In genomic region chr7:102293234-102293633, GRCm38 (mm10) we compare ENCODE assay signal across 18 mouse cellular contexts. TPM values are rescaled to one million over a fixed set of nuclear protein-coding genes. Genes with fewer than 3 reads are reported as not detected.
DNase-seq lines count a peak whose midpoint lies in the region; ATAC-seq lines count a peak whose summit lies in the region.
"Had no signal": no experiment of that assay in that cellular context is flagged by ENCODE, and none has a peak within 500 bp of the region (broad histone marks: within the 10 kb centered on the region; RNA-seq: fewer than 3 reads in every experiment).

No protein-coding gene starts in this region.

- peaks cover 55% of the 10 kb centered on the region for H3K36me3 ChIP-seq in megakaryocyte, embryonic 14.5 days (replicated peaks; ENCODE audit: low read length)
- no peaks in the 10 kb centered on the region for H3K36me3 ChIP-seq in kidney, embryonic 14.5 days (ENCODE audit: control insufficient read depth, insufficient read depth, low read length)
- H3K36me3 ChIP-seq in forebrain, embryonic 13.5 days (ENCODE audit: poor library complexity, severe bottlenecking), result no peaks in the 10 kb centered on the region
- H3K36me3 ChIP-seq: forebrain, embryonic 10.5 days; hindbrain, embryonic 13.5 days; limb, embryonic 12.5 days; midbrain, embryonic 12.5 days; neural tube, embryonic 12.5 days had no signal

- ATAC-seq in megakaryocyte, adult 5-6 weeks (ENCODE audit: poor library complexity, severe bottlenecking), result no peak
- peak; percentile 75 for ATAC-seq in kidney, embryonic 14.5 days (ENCODE audit: low FRiP score, low TSS enrichment)
- ATAC-seq in forebrain, embryonic 13.5 days, result no peak
- ATAC-seq: lung, postnatal 0 days had no signal

- peak; percentile 45 for DNase-seq in embryo, embryonic 11 days
- DNase-seq in retina, embryonic 14.5 days (ENCODE audit: low spot score), result peak; percentile 31
- no peak for DNase-seq in urinary bladder, postnatal 25 days (ENCODE audit: low spot score)
- DNase-seq in cerebellum, postnatal 25 days, result no peak
- DNase-seq: adrenal gland, postnatal 14 days; cerebellum, adult 8-10 months; thymus, adult 18-20 months had no signal

- H3K4me2 ChIP-seq in kidney, embryonic 14.5 days (replicated peaks; ENCODE audit: low read depth, low read length), result no peak overlapping the region
- no peak overlapping the region for H3K4me2 ChIP-seq in forebrain, embryonic 13.5 days
- H3K4me2 ChIP-seq: hindbrain, embryonic 13.5 days; limb, embryonic 12.5 days; midbrain, embryonic 12.5 days; neural tube, embryonic 12.5 days had no signal

- H3K4me1 ChIP-seq in megakaryocyte, embryonic 14.5 days, result peaks cover 81% of the 10 kb centered on the region
- H3K4me1 ChIP-seq in kidney, embryonic 14.5 days (ENCODE audit: control insufficient read depth, insufficient read depth, low read length), result peaks cover 6% of the 10 kb centered on the region; the same call in 1 of the 2 replicates
- H3K4me1 ChIP-seq in forebrain, embryonic 13.5 days, result peaks cover 5% of the 10 kb centered on the region; the same call in 1 of the 2 replicates
- H3K4me1 ChIP-seq: midbrain, embryonic 12.5 days had no signal

- H3K4me3 ChIP-seq in megakaryocyte, embryonic 14.5 days (replicated peaks), result peak overlapping the region; percentile 24
- H3K4me3 ChIP-seq in kidney, embryonic 14.5 days (ENCODE audit: low read length), result no peak overlapping the region
- H3K4me3 ChIP-seq in forebrain, embryonic 13.5 days, result no peak overlapping the region
- H3K4me3 ChIP-seq: forebrain, embryonic 10.5 days; hindbrain, embryonic 13.5 days; limb, embryonic 12.5 days; midbrain, embryonic 12.5 days; neural tube, embryonic 12.5 days had no signal

- no peaks in the 10 kb centered on the region for H3K27me3 ChIP-seq in megakaryocyte, embryonic 14.5 days (replicated peaks)
- H3K27me3 ChIP-seq in kidney, embryonic 14.5 days (ENCODE audit: control insufficient read depth, insufficient read depth, low read length), result no peaks in the 10 kb centered on the region
- H3K27me3 ChIP-seq in forebrain, embryonic 13.5 days, result no peaks in the 10 kb centered on the region
- H3K27me3 ChIP-seq: hindbrain, embryonic 13.5 days; limb, embryonic 12.5 days; midbrain, embryonic 12.5 days; neural tube, embryonic 12.5 days had no signal

- H3K27ac ChIP-seq in kidney, embryonic 14.5 days (ENCODE audit: low read depth, low read length), result no peak overlapping the region
- no peak overlapping the region for H3K27ac ChIP-seq in forebrain, embryonic 13.5 days
- H3K27ac ChIP-seq: forebrain, embryonic 10.5 days; hindbrain, embryonic 13.5 days; limb, embryonic 12.5 days; liver, embryonic 14.5 days; midbrain, embryonic 12.5 days; neural tube, embryonic 12.5 days had no signal

- no peaks in the 10 kb centered on the region for H3K9me3 ChIP-seq in megakaryocyte, embryonic 14.5 days
- no peaks in the 10 kb centered on the region for H3K9me3 ChIP-seq in kidney, embryonic 14.5 days (ENCODE audit: control insufficient read depth, low read length)
- H3K9me3 ChIP-seq in forebrain, embryonic 13.5 days (replicated peaks), result no peaks in the 10 kb centered on the region
- H3K9me3 ChIP-seq: forebrain, embryonic 10.5 days; hindbrain, embryonic 13.5 days; limb, embryonic 12.5 days; midbrain, embryonic 12.5 days; neural tube, embryonic 12.5 days had no signal

- 3% methylated on average over 2 of the region's 2 CpGs for WGBS in kidney, embryonic 14.5 days
- 9% methylated on average over 2 of the region's 2 CpGs for WGBS in forebrain, embryonic 13.5 days

- H3K9ac ChIP-seq in kidney, embryonic 14.5 days (ENCODE audit: low read depth, low read length), result no peak overlapping the region
- no peak overlapping the region for H3K9ac ChIP-seq in forebrain, embryonic 13.5 days
- H3K9ac ChIP-seq: hindbrain, embryonic 13.5 days; limb, embryonic 12.5 days; liver, embryonic 14.5 days; midbrain, embryonic 12.5 days; neural tube, embryonic 12.5 days had no signal

RNA-seq across cellular contexts. Expression of gene Stim1, which starts 25.6 kb away (rescaled TPM):
- 106 and 312 TPM in 2 replicates for polyA plus RNA-seq in megakaryocyte, embryonic 14.5 days (2012; ENCODE audit: insufficient read depth, low replicate concordance)
- 28.0 and 28.8 TPM in 2 replicates for total RNA-seq in megakaryocyte, adult 5-6 weeks (2015)
- 35.5 and 59.3 TPM in 2 replicates for total RNA-seq in megakaryocyte, adult 5-6 weeks (2017)
- polyA plus RNA-seq in kidney, embryonic 14.5 days (2014; fragmentation: Nextera tagmentation; extraction: Ambion mirVana), result 8.1 and 11.6 TPM in 2 replicates
- polyA plus RNA-seq in forebrain, embryonic 13.5 days (2015; fragmentation: Nextera tagmentation; extraction: Ambion mirVana), result 8.2 and 8.3 TPM in 2 replicates

RNA-seq across cellular contexts. Expression of gene Rhog, which starts 37.4 kb away (rescaled TPM):
- 210 and 238 TPM in 2 replicates for polyA plus RNA-seq in megakaryocyte, embryonic 14.5 days (2012; ENCODE audit: insufficient read depth, low replicate concordance)
- 359 and 397 TPM in 2 replicates for total RNA-seq in megakaryocyte, adult 5-6 weeks (2015)
- 89.0 and 112 TPM in 2 replicates for total RNA-seq in megakaryocyte, adult 5-6 weeks (2017)
- 47.6 and 62.6 TPM in 2 replicates for polyA plus RNA-seq in kidney, embryonic 14.5 days (2014; fragmentation: Nextera tagmentation; extraction: Ambion mirVana)
- polyA plus RNA-seq in forebrain, embryonic 13.5 days (2015; fragmentation: Nextera tagmentation; extraction: Ambion mirVana), result 18.4 and 20.2 TPM in 2 replicates

Comparison
In these comparisons a context has a peak if more than half of its experiments do, and no peak if none do; other contexts are left out.
1. DNase-seq: peak in embryo, embryonic 11 days (single experiment) and retina, embryonic 14.5 days (single experiment); none in urinary bladder, postnatal 25 days (single experiment) and cerebellum, postnatal 25 days (0 of 2).